Mouse (Mus musculus): ENCODE results near the gene Fsd1.

GRCm38 (mm10) chr17:55971453-55971852, 14.9 kb upstream of the Fsd1 start:
- TF ChIP-seq CTCF (IDR thresholded peaks at IDR 0.05; ENCODE audit: low read depth) (no peak), EP300 (IDR thresholded peaks at IDR 0.05; ENCODE audit: low read depth) (no peak)

All from liver, postnatal 0 days (tissue).